Mouse (Mus musculus) layer of hippocampus, adult 2 months (tissue): ENCODE measurements around the gene Samd8. TPM values are rescaled to one million over a fixed set of nuclear protein-coding genes. Genes with fewer than 3 reads are reported as not detected.

ENCODE experiments used
- DNase-seq, 2 experiments: peaks; one replicate each; pipeline ENCODE4 v3.0.0; 2022; ENCODE audit warnings: low spot score in 2 of 2
- H3K27ac ChIP-seq: fragments of 200-600 bp; 2 replicates; pipeline ENCODE4 v1.8.1; 2022
- H3K4me3 ChIP-seq: fragments of 200-600 bp; 2 replicates; pipeline ENCODE4 v1.8.1; 2022; ENCODE audit warnings: mild to moderate bottlenecking
- CTCF ChIP-seq: fragments of 200-600 bp; conservative IDR thresholded peaks from 2 replicates; pipeline ENCODE4 v1.8.1; 2022; ENCODE audit warnings: antibody characterized with exemption, mild to moderate bottlenecking, moderate library complexity
- total RNA-seq, 2 experiments: library from RNA; stranded (reverse); gene quantifications; 2 replicates each; pipeline ENCODE4 v1.2.3; 2021

The Samd8 gene
- total RNA-seq, 2 experiments from 2014 or later: 79.3 to 82.6 TPM

DNA sequence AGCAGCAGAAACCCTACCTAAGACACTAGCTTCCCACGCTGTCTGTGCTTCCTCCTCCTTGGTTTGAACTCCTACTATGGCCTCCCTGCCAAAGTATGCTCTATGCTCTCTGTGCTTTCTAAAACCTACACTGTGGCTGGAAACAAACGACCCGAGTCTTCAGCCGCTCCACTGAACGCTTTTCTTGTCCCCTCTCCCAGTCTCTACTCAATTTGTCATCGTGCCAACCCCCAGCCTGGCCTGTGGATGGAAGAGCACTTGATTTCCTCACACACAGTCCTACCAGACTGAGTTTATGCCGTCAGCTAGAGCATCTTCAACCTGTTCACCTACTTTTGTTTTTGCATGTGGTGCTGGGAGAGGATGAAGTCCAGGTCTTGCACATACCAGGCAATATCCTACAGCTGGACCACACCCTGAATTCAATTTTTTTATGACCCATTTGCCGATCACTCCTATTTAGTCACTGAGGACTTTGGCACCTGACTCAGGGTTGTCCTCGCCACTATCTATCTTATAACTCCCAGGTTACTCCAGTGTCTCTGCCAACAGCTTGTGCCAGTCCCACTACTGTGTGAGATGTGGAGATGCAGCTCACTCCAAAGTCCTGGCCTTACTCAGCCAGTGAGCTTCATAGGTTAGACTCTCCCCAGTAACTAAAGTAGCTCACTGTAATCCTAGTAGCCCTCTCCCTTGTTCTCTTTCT is 75.6 kb downstream of the Samd8 start:
- TF ChIP-seq CTCF: no peak
- Histone ChIP-seq H3K4me3 (no peak overlapping the region), H3K27ac (peak overlapping the region; percentile 29; the same call in 1 of the 2 replicates)
- DNase-seq: no peak

DNA sequence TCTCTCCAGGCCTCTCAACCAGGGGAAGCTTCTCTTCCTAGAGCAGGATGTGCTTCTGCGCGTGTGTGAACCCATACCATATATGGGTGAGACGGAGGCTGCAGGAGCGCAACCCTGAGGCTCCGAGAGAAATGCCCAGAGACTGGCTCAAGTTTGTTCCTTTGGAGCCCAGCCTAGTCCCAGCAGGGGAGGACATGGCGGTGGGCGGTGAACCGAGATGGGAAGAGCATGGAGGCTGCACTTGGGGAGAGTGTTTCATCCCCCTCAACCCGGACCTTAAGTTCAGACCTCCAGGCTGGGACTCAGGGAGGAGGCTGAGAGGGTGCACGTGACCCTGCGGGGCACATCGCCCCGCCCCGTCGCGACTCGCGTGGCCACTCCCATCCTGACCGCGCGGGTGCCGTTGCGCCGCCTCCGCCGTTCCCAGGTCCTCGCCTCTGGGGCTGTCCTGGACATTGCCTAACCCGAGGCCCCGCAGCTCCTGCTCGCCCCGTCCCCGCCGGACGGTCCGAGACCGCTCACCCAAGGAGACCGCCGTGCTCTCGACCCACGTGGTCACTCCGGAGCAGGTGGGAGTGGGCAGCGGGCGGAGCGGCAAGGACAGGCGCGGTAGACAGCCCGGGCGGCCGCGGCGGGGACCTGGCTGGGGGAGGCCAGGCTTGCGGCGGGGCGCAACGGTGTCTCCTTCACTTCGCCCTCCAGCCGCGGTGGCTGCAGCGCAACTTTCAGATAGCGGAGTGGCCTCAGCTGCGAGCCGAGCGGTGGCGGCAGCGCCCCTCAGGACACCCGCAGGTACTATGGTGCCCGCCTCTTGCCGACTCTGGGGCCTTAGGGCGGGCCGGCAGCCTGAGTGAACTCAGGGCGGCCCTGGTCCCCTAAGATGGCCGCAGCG is 80.8 kb downstream of the Samd8 start:
- Histone ChIP-seq H3K4me3 (peak overlapping the region; percentile 100), H3K27ac (peak overlapping the region; percentile 100)
- peak; percentile 28 for TF ChIP-seq CTCF
- peak; percentile 95 to 96 for DNase-seq

DNA sequence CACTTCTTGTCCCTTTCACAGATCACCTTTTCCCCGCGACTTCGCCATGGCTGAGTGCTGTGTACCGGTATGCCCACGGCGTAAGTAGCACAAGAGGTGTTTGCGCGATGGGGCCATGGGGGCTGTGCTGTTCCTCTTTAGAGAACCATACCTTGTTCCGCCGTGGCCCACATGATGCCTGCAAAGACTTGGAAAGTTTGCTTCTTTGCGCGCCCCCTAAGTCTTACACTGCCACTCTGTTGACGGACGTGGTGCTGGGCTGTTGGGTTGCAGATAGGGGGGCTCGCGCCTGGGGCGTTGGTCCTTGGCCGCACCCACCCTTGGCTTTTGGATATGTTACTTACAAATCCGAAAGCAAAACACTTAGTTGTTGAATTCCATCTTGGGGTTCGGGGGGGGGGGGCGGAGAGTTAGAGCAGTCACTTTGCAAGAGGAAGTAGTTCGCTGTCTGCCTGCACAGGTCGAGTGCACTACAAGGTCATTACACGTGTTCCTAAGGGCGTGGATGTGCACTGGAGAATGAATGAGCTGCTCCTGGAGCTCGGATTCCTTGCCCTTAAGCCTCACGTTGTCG is 81.6 kb downstream of the Samd8 start:
- no peak for TF ChIP-seq CTCF
- DNase-seq: no peak
- H3K27ac ChIP-seq: peak overlapping the region; percentile 100
- peak overlapping the region; percentile 100 for H3K4me3 ChIP-seq

GRCm38 (mm10) chr14:21838336-21839017 is 88.1 kb downstream of the Samd8 start:
- no peak for TF ChIP-seq CTCF
- H3K4me3 ChIP-seq: no peak overlapping the region

DNA sequence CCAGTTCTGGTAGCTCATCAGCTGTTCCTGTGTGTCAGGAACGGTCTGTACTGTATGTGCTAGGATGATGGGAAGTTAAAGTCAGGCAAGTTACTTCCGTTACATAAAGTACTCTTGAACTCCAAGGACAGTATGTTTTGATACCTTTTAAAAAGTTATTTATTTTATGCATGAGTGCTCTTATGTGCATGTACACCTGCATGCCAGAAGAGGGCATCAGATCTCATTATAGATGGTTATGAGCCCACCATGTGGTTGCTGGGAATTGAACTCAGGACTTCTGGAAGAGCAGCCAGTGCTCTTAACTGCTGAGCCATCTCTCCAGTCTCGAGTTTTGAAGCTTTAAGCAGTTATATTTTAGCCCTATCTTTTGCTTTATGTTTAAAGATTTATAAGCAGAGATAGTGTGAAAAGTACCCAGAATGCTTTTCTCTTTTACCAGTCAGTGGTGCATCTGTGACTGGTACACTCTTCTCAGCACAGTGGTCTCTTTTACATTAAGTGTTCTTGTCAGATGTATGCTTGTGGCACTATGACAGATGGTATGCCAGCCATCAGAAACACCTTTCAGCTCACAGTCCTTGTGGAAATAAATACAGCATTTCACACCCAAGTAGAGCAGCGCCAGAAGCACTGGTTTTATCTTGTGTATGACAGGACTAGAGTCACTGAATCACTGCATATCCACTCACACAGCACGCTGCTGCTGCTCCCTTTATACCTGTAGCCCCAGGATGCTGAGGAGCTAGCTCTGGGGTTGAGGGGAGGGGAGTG is 91.7 kb downstream of the Samd8 start:
- DNase-seq: no peak
- peak; percentile 66 for TF ChIP-seq CTCF
- H3K27ac ChIP-seq: peak overlapping the region; percentile 53; the same call in 1 of the 2 replicates
- no peak overlapping the region for H3K4me3 ChIP-seq

More at GRCm38 (mm10) chr14:21838336-21839017, 88.1 kb downstream of the Samd8 start:
- no peak for DNase-seq
- no peak overlapping the region for H3K27ac ChIP-seq

- no peak for DNase-seq
- H3K27ac ChIP-seq: peak overlapping the region; percentile 53; the same call in 1 of the 2 replicates
- H3K4me3 ChIP-seq: no peak overlapping the region
- no peak for TF ChIP-seq CTCF
Observed at GRCm38 (mm10) chr14:21843263-21843662, 92.9 kb downstream of the Samd8 start.

DNA sequence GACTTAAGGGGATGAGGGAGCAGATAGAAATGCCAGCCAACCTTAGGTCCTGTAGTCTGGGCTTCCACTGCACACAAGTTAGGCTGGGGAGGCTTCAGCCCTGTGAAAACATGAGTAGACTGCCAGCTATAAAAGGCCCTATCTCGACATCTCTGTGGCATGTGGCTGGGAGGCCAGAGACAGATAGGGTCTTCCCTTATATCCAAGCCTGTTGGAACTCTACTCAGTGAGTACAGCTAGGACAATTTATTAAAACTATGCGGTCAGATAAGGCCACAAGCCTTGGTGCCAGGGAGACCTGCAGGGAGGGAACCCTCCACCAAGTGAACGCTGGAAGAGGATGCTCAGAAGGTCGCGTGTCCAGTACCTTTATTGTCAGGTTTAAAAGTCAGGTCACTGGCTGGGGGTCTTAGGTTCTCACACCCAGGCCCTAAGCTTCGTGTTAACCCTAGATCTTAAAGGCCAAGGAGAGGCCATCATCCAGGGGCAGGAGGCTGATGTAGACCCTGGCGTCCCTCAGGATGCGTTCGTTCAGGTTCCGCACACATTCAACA is 96.6 kb downstream of the Samd8 start:
- Histone ChIP-seq H3K27ac (no peak overlapping the region; the same call in 1 of the 2 replicates), H3K4me3 (peak overlapping the region; percentile 93)
- DNase-seq: no peak
- TF ChIP-seq CTCF: no peak

GRCm38 (mm10) chr14:21847381-21848165 is 97.2 kb downstream of the Samd8 start:
- no peak for TF ChIP-seq CTCF
- Histone ChIP-seq H3K27ac (peak overlapping the region; percentile 88), H3K4me3 (peak overlapping the region; percentile 93)
- peak in 1 of 2 experiments; percentile 32 for DNase-seq

Other genes with a start within 250 kb of the Samd8 start
- under 1 TPM in 1 of 2 experiments, not detected in 1; 0.42 TPM for gene Dupd1, start 36.0 kb upstream of the Samd8 start, total RNA-seq
- gene Dusp13, start 650 bp downstream of the Samd8 start, total RNA-seq: under 1 TPM; 0.32 to 0.84 TPM
- 100 to 1,000 TPM; 223 to 230 TPM for gene Vdac2, start 74.7 kb downstream of the Samd8 start, total RNA-seq
- 10 to 100 TPM; 25.4 to 27.5 TPM for gene Comtd1, start 98.4 kb downstream of the Samd8 start, total RNA-seq
- 1 to 10 TPM; 2.2 to 2.5 TPM for gene Zfp503, start 239.1 kb downstream of the Samd8 start, total RNA-seq